Mouse (Mus musculus) embryonic fibroblast, embryonic 13.5 days (primary cell): ENCODE results near the gene Cxcr1. TPM values are rescaled to one million over a fixed set of nuclear protein-coding genes. Genes with fewer than 3 reads are reported as not detected.
"Not testable (repeated sequence)": the region's sequence is repeated elsewhere in the genome, so short reads cannot be mapped to it uniquely, and the experiment has no call there.

ENCODE experiments used
- H3K27ac ChIP-seq: 2 replicates; pipeline ENCODE4 v1.5.1; 2012; ENCODE audit warnings: low read length, control low read depth, inconsistent platforms; ENCODE audit not compliant: insufficient read depth
- H3K4me1 ChIP-seq: 2 replicates; pipeline ENCODE4 v1.6.1; 2011; ENCODE audit warnings: low read length; ENCODE audit not compliant: control insufficient read depth, insufficient read depth
- H3K4me3 ChIP-seq: 2 replicates; pipeline ENCODE4 v1.5.1; 2011; ENCODE audit warnings: mild to moderate bottlenecking, control low read depth, low read length; ENCODE audit not compliant: insufficient read depth
- CTCF ChIP-seq: IDR thresholded peaks from 2 replicates; pipeline ENCODE4 v1.5.1; 2011; ENCODE audit warnings: mild to moderate bottlenecking, control low read depth, low read length, moderate library complexity, borderline replicate concordance; ENCODE audit not compliant: insufficient read depth
- POLR2A ChIP-seq: IDR thresholded peaks from 2 replicates; pipeline ENCODE4 v1.6.1; 2011; ENCODE audit warnings: low read depth, mild to moderate bottlenecking, control low read depth, low read length, moderate library complexity
- polyA plus RNA-seq: library from polyadenylated mRNA; stranded (reverse); fragments of >200 nt; gene quantifications from 2 replicates; pipeline ENCODE4 v1.2.4, GENCODE M21; 2011; ENCODE audit warnings: low read depth; ENCODE audit not compliant: missing spikeins, insufficient read length

Cxcr1 gene
- polyA plus RNA-seq, 1 experiment: not detected

DNA sequence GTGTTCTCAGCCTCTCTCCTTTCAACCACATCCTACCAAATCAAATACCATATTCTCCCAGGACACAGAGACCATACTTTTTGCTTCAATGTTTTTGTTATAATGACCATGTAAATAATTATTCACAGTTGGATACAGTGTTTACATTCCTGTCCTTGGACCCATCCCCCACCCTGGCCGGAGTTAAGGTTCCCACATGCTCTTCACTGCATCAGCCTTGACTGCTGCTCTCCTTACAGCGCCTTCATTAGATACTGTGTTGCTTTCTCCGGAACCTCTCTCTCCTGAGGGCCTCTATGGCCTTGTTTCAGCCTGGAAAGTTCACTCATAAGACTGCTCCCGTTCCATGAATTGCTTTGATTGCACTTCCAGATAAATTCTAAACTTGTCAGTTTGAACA is 18.7 kb downstream of the Cxcr1 start:
- H3K4me3 ChIP-seq: no peak overlapping the region
- TF ChIP-seq POLR2A: no peak
- TF ChIP-seq CTCF: no peak
- H3K27ac ChIP-seq: no peak overlapping the region
- peaks cover 2% of the 10 kb centered on the region; the same call in 1 of the 2 replicates for H3K4me1 ChIP-seq

DNA sequence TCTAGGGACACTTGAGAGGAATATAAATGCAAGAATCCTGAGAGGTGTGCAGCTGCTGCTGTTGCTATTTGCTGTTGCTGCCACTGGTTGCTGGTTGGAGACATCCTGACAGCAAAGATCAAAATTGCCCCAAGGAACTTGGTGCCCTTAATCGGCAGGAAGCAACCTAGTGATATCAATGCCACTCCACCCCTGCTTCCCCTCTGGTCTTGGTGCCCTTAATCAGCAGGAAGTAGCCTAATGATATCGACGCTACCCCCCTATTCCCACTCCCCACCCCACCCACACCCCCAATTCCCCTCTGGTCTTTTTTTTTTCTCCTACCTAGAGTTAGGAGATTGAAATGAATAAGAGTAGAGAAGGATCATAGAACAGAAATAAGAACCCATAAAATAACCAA is 21.7 kb downstream of the Cxcr1 start:
- H3K4me1 ChIP-seq: no peaks in the 10 kb centered on the region
- no peak overlapping the region for H3K4me3 ChIP-seq
- TF ChIP-seq POLR2A (no peak), CTCF (no peak)
- H3K27ac ChIP-seq: no peak overlapping the region

DNA sequence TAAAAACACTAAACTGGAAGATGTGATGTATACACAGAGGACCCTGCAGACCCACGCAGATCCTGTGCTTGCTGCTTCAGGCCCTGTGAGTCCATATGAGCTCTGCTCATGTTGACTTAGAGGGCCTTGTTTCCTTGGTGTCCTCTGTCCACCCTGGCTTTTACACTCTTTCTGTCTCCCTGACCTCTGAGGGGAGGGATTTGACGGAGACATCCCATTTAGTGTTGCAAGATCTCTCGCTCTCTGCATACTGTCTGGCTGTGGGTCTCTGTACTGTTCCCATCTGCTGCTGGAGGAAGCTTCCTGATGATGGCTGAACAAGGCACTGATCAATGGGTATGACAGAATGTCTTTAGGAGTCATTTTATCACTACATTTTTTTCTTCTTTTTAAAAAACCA is 24.7 kb downstream of the Cxcr1 start:
- no peak overlapping the region for H3K4me3 ChIP-seq
- no peak overlapping the region for H3K27ac ChIP-seq
- no peaks in the 10 kb centered on the region for H3K4me1 ChIP-seq
- TF ChIP-seq CTCF (no peak), POLR2A (no peak)

DNA sequence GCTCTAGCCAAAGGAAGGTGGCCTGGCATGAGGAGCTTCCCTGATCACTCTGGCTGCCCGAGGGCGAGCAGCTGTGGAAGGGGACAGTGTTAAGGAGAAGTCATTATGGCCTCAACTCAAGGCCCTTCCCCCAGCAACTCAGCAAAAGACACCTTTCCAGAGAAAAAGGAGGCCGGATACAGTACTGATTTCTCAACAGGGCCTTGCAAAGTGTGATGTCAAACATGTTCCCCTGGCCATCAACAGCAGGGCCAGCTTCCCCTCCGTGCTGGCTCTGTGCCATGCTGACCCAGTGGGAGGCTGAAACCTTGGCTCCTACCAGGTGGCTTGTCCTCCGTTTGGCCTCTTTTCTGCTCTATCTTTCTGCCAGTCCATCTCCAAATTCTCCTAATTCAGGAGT is 27.3 kb downstream of the Cxcr1 start:
- H3K4me1 ChIP-seq: no peaks in the 10 kb centered on the region
- H3K4me3 ChIP-seq: no peak overlapping the region
- H3K27ac ChIP-seq: no peak overlapping the region
- TF ChIP-seq POLR2A (no peak), CTCF (no peak)

DNA sequence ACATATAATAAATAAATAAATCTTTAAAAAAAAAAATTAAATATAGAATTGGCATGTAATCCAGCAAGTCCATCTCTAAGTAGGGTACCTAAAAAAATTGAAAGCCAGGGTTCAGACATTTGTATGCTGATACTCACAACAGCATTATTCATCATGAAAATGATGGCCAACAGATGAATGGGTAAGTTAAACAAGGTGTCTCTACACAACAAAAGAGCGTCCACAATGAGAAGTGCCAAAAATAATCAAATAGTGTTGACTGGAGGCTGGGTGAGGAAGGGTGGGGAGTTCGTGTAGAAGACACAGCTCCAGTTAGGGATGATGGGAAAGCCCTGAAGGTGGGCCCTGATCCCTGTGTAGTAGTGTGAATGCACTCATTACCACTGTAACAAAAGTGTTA is 34.4 kb downstream of the Cxcr1 start:
- Histone ChIP-seq H3K4me1 (peaks cover 5% of the 10 kb centered on the region), H3K27ac (no peak overlapping the region), H3K4me3 (no peak overlapping the region)
- no peak for TF ChIP-seq CTCF
- TF ChIP-seq POLR2A: no peak

DNA sequence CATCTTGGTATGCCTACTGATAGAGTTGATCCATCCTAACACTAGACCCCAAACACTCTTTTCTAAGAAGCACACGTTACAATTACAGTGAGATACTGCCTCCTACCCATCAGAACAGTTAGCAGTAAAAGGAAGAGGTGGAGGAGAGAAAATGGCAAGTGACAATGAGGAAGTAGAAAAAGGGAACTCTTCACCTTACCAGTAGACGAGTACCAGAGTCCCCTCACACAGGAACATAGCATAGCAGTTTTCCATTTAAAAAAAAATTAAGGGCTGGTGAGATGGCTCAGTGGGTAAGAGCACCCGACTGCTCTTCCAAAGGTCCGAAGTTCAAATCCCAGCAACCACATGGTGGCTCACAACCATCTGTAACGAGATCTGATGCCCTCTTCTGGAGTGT is 34.8 kb downstream of the Cxcr1 start:
- H3K27ac ChIP-seq, H3K4me1 ChIP-seq, H3K4me3 ChIP-seq: not testable (repeated sequence)

DNA sequence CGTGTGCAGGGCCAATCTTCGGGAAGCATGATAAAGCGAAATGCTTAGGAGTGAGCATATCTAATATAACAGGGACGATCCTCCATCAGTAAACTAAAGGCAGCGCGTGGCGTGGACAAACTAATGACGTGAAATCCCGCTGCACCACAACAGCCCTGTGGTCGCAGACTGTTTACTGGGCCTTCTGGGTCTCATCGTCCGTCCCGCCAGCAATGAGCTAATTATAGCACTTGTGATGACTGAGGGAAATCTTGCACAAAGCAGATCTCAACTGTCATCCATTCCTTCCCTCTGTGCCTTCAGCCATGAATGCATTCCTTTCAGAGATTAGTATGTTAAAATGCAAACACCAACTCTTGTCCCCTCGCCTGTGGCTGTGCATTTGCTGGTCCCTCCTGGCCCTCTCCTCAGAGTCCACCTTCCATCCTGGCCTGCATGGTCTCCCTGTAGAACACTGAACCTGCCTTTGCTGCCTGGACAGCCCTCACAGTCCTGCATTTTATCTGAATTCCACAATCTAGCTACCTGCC is 38.0 kb downstream of the Cxcr1 start:
- H3K4me1 ChIP-seq: peaks cover 5% of the 10 kb centered on the region
- no peak for TF ChIP-seq POLR2A
- no peak for TF ChIP-seq CTCF
- H3K4me3 ChIP-seq: no peak overlapping the region
- no peak overlapping the region for H3K27ac ChIP-seq

DNA sequence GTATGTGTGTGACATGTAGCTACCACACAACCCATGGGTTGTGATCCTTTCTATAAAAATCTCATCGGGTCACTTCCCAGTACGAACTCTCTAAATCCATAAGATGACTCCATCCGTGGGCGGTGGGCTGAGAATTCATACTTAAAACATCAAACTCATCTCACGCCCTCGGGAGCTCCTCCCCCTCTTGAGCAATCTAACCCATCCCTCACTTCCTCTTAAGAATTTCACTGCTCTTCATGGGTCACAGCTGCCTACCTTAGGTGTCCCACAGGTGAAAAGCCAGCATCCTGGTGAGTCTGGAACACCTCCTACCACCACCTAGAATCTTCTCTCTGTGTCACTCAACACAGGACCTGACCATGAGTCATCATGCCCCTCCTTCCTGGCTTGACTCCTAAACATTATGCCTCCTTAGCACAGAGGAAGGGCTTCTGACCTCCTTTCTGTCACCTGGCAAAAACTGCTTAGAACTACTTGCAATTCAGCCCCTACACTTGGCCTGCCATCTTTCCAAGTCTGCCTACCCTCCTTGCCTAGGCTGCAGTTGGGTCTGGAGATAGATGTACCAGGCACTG is 38.9 kb downstream of the Cxcr1 start:
- no peak overlapping the region for H3K27ac ChIP-seq
- no peak overlapping the region for H3K4me3 ChIP-seq
- H3K4me1 ChIP-seq: peaks cover 5% of the 10 kb centered on the region
- no peak for TF ChIP-seq CTCF
- TF ChIP-seq POLR2A: no peak

DNA sequence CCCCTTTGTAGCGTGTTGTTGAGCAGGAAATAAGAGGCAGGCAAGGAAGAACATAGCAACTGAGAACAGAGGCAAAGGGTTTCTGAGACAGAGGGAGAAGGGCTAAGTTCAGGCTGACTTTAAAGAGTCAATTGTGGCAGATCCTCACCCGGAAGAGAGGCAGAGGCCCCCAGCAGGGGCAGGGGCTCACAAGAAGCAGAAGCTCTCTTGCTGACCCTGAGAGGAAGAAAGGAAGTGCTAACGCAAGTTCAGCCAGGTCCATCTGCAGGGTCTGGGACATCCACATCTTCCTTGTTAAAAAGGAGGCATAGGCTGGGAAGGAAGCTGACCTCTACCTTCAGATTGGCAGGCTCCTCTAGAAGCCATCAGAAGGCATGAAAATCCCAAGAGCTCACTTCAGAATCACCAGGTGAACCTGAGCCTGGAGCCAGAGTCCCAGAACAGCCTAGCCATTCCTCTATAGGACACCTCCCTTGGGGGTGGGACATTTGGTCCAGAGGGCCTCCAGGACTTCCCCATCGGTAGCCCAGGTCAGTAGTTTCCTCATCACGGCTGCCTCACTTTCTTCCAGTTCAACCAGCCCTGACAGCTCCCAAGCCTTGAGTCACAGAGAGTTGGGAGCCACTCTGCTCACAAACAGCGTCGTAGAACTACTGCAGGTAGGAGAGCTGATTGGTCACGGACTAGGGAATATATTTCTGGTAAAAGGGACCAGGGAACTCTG is 40.8 kb downstream of the Cxcr1 start, which contains the start of gene Cxcr2:
TSS of gene Cxcr2 (plus strand) at position 529 of the 724 bp plus-strand sequence.
- Histone ChIP-seq H3K4me3 (no peak within 1 kb of the TSS), H3K27ac (no peak within 1 kb of the TSS), H3K4me1 (peaks cover 11% of the 10 kb centered on the region)
- TF ChIP-seq CTCF (no peak), POLR2A (no peak)

DNA sequence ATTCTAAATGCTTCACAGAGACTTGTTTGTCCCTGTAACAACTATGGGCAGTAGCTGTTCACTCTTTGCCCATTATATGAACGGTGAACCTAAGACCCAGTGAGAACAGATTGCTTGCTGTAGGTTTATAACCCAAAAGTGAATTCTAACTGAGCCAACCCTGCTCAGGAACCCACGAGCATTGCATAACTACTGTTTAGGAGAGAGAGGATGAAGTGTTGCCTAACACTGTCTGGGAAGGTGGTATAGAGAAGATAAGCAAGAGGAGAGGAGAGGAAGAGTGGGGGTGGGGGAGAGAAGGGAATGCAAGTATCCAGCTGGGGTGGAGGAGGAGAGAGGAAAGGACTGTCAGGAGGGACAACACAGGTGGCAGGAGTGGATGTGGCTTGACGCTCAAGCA is 43.3 kb downstream of the Cxcr1 start:
- H3K4me1 ChIP-seq: peaks cover 11% of the 10 kb centered on the region
- H3K27ac ChIP-seq: no peak overlapping the region
- TF ChIP-seq POLR2A (no peak), CTCF (no peak)
- H3K4me3 ChIP-seq: no peak overlapping the region
